Mouse (Mus musculus): ENCODE data around the gene Gm49388. TPM values are rescaled to one million over a fixed set of nuclear protein-coding genes. Genes with fewer than 3 reads are reported as not detected.
A peak's percentile ranks its signal among the peaks of the same experiment; 100 is the strongest.

Gene Gm49388
- not detected for polyA plus RNA-seq (2017; shearing (Covaris generic))

DNA sequence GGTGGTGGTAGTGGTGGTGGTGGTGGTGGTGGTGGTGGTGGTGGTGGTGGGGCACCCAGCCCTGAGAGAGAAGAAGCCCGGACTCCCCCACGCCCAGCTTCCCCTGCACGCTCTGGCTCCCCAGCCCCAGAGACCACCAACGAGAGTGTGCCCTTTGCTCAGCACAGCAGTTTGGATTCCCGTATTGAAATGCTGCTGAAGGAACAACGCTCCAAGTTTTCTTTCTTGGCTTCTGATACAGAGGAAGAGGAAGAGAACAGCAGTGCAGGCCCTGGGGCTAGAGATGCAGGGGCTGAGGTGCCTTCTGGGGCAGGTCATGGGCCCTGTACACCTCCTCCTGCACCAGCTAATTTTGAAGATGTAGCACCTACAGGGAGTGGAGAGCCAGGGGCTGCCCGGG, at the start of gene Gm49388:
Gene Gm49388, plus strand, starts transcription at position 301 of the 400 bp plus-strand sequence.
- ATAC-seq = no peak

DNA sequence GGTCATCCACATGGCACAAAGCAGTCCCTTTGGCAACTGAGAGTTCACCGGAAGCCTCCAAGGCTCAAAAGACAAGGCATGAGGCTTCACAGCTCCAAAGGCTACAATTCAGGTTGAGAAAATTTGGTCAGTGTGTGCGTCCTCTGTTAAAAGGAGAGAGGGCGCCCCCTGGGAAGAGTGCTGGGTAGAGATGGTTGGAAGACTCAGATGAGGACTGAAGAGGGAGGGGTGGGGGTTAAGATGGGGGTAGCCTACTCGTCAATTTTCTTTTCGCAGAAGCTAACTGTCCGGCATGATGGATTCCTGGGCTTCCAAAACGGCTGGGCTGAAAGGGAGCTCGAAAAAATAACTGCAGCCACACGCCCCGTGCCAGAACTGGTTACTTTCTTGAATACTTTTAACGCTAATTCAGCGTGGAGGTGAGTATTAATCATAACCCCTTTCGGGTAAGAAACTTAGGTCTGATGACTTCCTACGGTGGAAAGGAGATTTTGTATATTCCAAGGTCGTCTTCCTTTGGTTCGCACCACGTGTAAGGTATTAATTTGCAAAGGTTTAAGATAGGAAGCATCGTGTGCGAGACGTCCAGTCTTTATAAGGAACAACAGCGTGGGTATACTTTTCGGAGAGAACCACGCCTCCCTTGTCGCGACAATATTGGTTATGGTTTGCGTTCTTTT, 40.9 kb upstream of the Gm49388 start, which contains the start of gene Fbxl19:
Gene Fbxl19, plus strand, starts transcription at position 178 of the 680 bp plus-strand sequence.
- ATAC-seq = no peak

DNA sequence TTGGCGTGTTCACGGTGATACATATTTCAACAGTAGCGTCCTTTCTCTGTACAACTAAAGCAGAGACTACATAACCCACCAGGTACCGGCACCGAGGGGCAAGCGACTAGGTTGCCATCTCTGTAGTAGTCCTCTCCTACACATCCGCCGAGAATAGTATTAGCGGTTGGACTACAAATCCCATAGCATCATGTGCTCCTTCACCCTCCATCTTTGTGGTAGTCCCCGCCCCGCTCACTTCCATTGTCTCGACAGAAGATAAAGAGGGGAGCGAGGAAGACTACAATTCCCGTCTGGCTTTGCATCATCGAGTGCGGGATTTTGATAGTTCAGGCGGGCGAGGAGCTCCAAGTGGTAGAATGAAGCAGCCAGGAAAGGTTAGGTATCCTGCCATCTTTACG, 40.2 kb upstream of the Gm49388 start:
- peak; percentile 96 for ATAC-seq

DNA sequence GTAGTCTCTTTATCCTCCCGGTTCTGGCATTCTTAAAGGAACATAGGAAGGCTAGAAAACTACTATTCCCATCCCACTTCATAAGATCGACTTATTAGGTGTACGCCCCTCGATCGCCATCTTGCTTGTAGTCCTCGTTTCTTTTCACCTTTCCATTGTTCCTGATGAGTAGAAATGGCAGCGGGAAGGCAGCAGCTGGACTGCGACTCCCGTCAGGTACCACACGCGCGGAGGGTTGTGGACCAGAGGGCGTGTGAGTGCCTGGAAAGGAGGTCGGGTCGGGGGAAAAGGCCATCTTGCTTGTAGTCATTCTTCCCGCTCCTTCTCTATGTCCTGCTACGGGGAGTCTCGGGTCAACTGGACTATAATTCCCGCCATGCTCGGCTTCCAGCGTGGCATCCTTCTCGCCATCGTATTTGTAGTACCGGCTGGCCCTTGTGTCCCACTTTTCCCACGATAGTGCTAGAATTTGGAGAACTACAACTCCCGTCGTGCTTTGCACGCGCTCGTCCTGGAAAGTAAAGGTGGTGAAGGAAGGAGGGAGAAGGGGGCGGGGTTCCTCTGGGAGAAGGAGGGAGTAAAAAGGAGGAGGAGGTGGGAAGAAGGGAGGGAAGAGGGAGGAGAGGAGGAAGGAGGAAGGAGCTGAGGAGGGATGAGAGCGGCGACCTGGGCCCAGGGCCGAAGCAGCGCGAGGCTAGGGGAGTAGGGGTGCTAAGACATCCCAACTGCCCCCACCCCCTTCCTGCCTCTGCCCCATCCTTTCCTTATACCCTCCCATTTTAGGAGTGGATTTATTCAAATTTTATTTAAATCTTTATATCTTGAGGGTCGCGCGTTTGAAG, 39.5 kb upstream of the Gm49388 start:
- peak; percentile 40 for ATAC-seq

DNA sequence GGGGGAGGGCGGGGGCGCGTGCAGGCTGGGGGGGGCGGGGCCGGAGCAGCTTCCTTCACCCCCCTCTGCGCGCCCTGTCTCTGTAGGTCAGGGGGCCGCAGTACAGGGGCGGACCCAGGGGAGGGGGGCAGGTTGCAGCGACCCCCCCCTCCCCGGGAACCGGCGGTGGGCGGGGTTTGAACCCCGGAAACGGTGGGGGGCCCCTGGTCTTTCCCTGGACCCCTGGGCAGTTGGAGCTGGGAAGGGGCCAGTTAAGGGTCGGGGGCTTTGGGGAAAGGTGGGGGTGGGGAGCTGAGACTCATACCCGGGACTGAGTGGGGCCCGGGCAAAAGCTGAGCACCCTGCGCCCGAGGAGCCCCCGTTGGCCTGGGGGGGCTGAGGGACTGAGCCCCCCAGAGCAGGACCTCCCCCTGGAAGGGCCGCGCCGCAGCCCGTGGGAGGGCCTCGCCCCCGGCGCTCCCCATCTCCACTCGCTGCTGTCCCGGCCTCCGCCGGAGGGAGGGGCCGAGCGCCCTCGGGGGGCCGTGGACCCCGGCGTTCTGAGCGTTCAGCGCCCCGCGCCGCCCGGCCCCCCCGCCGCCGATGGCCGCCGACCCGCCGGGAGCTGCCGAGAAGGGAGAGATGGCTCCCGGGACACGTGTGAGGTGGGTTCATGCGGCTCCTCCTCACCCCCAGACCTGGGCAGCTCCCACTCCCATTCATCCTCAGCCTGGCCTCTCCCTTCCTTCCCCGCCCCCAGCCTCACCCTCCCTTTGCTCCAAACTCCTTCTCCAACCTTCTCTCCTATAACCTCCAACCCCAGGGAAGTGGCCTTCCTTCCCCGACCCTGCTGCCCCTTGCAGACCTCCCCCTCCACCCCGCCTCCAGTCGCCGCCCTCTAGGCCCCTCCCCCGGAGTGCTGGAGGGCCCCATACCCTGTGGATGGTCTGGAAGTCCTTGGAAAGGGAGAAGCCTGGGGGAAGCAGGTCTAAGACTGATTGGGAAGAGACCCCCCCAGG, 38.6 kb upstream of the Gm49388 start:
- no peak for ATAC-seq

DNA sequence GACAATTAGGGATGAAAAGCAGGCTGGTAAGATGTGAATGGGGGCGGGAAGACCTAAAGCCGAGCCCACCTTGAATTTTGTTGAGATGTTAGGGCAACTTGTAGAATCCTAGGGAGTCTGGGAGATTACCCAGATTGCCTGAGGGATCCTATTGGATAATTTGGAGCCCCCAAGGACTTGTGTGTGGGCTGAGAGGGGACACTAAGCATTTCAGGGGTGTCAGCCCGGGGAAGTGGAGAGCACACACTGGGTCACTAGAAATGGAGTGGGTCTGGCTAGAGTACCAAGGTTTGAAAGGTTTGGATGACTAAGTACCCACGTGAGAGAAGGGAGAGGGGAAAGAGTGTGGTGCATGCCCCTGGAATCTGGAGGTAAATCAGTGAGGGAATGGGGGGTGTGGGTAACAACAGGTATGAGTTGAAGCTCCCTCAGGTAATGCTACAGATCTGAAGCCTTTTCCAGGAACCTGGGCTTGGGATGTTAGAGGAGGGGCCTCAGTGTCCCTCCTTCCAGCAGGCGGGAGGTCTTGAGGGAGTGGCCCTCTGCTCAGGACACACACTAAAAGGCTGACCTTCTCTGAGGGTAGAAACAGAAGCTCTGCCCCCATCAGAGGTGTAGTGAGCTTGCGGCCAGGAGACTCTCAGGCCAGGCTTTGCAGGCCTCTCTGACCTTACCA, 37.7 kb upstream of the Gm49388 start:
- ATAC-seq = no peak

DNA sequence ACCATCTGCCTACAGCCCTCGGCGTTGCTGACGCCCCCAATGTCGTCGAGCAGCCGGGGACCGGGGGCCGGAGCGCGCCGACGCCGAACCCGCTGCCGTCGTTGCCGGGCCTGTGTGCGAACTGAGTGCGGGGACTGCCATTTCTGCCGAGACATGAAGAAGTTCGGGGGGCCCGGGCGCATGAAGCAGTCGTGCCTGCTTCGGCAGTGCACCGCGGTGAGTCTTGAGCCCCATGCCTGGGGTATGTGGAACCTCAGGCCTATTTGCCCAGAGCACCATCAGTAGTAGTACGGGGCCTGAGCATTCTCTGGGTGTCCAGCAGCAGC, 37.2 kb upstream of the Gm49388 start:
- no peak for ATAC-seq

DNA sequence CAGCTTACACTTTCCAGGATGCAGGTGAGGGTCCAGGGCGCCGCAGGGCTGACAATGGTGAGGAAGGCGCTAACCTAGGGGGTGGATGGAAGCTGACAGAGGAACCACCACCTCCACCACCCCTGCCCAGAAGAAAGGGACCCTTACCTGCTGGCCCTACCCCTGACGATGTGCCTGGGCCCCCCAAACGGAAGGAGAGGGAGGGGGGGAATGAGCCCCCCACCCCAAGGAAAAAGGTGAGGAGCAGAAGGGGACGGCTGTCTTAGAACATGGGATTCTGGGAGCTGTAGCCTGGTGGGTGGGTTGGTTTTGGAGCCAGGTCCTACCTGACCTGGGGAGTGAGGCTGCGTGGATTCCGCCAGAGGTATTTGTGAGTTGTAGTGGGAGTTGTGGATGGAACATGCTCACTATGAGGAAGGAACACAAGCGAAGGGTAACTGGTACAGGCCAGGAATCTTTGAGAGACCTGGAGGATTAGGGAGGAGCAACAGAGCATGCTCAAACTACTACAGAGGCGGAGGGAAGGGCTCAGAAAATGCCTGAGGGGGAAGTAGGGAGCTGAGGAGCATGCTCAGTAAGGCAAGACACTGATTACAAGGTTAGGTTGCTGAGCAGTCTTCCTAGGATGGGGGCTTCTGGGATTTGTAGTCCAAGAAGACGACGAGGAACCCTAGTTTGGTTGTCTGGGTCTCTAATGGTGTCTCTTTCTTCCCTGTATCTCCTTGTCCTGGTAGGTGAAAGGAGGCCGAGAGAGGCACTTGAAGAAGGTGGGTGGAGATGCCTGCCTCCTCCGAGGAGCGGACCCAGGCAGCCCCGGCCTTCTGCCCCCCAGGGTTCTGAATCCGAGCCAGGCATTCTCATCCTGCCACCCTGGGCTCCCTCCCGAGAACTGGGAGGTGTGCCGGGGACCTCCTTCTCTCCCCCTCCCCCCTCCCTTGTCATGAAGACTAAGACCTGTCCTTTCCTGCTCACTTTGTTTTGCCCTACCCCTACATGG, 35.0 kb upstream of the Gm49388 start:
- ATAC-seq = no peak

DNA sequence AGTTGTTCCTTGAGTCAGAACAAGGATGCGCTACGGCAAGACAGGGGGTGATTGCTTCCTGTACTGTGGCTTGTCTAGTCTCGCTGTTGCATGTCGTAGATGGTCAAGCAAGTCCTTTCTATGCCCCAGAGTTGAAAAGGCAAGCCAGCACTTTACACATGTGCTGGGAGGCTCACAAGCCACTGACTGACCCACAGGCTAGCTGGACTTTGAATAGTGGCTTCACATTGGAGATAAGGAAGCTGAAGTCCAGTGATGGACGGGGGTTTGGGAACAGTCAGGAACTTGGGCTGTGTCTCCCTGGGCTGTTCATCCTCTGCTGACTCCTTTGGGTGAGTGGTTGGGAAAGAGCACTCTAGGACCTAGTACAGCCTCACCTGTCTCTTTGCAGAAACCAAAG, 33.8 kb upstream of the Gm49388 start:
- ATAC-seq = no peak

DNA sequence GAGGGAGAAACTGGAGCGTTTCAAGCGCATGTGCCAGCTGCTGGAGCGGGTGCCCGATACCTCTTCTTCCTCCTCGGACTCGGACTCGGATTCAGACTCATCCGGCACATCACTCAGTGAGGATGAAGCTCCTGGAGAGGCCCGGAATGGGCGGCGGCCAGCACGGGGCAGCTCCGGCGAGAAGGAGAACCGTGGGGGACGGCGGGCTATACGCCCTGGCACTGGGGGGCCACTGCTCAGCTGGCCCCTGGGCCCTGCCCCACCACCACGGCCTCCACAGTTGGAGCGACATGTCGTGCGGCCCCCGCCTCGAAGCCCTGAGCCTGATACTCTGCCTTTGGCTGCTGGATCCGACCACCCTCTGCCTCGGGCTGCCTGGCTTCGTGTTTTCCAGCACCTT, 33.3 kb upstream of the Gm49388 start:
- no peak for ATAC-seq

DNA sequence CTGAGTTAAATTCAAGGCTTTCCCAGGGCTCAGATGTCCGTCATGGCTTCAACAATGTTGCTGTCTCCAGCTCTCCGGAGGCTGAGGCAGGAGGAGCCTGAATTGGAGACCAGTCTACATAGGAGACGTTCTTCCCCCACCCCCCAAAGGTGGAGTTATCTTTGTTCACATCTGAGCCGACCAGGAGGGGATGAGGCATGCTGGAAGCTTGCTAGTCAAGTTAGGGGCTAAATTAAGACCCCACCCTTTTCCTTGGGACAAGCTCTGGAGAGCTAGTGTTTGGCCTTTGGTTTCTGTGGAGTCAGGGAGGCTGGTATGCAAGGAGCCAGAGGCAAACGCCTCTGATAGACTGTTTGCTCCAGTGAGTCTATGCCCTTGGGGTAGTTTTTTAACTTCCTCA, 32.2 kb upstream of the Gm49388 start:
- ATAC-seq = no peak

DNA sequence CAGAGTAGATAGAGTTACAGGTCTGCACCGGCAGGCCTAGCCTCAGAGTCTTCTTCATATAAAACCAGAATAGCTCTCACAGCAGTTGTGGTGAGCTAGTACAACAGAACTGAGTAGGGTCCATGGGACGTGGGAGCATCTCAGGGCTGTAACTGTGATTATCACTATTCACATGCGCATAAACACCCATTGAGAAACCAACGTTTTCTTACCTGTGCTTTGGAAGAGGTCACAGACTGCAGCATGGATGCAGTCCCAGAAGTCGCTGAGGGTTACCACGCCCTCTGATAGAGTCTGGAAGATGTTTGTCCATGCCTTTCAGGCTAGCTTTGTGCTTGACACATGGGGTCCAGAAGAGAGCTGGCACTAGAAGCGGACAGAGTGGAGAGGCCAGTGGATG, 31.7 kb upstream of the Gm49388 start:
- no peak for ATAC-seq

DNA sequence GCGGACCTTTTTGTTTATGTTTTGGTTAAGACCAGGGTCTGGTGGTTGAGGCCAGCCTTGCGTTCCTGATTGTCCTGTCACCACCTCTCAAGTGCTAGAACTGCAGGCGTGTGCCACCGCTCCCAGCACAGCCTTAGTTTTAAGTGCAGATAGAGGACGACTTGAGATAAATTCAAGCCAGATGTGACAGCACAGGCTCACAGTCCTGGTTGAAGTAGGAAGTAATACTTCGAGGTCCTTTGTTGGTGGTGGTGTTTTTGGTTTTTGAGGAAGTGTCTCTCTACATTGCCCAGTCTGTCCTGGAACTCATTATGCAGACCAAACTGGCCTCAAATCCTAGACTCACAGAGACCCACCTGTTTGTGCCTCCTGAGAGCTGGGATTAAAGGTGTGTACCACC, 25.7 kb upstream of the Gm49388 start:
- no peak for ATAC-seq

DNA sequence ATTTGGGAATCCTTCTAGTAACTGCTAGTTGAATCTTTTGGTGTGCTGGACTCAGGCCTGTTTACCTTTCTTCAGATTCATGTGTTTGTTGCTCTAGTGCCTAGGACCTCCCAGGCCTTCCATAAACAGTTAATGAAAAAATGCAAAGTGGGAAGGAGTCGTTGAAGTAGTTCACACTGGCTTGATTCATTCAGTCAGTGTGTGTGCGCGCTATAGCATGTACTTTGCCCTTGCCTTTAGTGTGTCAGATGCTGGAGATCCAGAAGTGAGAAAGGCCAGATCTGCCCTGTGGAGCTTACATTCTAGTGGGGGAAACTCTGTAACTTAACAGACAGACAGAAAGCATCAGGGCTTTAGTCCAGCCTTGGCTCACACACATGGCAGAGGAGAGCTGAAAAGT, 24.9 kb upstream of the Gm49388 start:
- no peak for ATAC-seq

DNA sequence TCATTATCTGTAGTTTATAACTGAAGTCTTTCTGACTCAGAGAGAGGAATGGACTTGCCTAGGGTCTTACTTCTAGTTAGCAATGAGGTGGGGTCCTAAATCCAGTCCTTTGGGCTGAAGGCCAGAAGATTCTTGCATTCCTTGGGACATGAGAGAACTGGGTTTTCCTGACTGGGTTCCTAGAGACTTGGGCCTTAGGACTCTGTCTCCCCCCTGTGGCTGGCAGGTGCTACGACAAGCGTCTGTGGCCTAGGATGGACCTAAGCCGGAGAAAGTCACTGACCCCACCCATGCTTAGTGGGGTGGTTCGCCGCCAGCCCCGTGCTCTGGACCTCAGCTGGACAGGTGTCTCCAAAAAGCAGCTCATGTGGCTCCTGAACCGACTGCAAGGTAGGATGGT, 24.4 kb upstream of the Gm49388 start:
- ATAC-seq = no peak

DNA sequence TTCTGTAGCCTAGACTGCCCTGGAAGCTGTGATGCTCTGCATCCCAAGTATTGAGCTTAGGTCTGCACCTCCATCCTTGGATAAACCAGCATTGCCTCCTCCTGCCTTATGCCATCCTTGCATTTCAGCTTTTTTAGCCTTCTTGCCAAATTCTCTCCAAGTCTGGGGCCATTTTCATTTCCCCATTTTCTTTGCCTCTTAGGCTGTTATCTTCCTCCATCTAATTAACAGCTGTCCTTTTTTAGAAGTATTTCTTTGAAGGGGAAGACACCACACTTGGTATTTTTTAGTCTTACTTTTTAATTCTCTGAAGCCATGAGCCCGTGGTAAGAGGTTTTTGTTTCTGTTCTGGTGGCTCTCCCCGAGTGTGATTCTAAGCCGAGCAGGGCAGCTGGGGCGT, 21.8 kb upstream of the Gm49388 start:
- ATAC-seq = no peak

DNA sequence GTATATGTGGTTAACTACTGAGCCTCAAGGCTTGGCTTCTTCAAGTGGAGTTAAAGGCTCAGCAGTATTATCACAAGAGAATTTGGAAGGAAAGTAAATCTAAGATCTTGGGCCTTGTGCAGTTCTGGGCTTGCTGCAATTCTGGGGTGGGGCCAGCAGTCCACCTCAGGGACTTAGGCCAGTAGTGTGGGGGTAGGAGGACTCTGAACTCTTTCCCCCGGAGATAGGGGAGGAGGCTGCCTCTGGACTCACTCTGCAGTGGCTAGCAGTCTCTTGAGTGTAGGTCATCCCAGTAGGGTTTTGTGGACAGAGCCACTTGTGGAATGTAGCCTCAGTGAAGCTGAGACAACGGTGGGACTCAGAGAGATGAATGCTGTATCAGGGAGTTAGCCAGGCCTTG, 19.7 kb upstream of the Gm49388 start:
- no peak for ATAC-seq

DNA sequence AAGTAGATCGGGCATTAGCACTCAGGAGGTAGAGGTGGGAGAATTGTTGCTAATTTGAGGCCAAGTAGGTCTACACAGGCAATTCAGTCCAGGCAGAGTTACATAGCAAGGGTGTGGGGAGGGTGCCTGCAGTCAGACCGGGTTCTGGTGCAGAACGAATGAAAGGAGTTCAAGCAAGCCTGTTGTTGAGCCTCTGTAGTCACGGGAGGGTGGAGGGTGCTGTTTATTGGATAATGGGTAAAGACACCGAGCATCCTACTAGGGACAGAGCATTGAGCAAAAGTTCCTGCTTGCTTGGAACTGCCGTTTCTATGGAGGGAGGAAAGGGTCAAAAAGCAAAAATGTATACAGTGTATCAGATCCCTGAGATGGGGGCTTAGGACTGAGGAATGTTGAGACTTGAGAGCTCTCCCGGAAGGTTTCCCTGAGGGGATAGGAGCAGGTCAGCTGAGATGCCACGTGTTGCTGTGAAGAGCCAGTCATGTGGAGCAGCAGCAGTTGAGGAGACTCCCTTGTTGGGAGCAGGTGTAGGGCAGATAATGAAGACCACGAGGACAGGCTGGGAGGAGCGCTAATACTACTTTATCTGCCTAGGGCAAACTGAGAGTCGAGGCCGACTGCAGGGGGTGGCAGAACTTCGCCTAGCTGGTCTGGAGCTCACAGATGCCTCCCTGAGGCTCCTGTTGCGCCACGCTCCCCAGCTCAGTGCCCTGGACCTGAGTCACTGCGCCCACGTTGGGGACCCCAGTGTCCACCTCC, 18.4 kb upstream of the Gm49388 start:
- no peak for ATAC-seq

DNA sequence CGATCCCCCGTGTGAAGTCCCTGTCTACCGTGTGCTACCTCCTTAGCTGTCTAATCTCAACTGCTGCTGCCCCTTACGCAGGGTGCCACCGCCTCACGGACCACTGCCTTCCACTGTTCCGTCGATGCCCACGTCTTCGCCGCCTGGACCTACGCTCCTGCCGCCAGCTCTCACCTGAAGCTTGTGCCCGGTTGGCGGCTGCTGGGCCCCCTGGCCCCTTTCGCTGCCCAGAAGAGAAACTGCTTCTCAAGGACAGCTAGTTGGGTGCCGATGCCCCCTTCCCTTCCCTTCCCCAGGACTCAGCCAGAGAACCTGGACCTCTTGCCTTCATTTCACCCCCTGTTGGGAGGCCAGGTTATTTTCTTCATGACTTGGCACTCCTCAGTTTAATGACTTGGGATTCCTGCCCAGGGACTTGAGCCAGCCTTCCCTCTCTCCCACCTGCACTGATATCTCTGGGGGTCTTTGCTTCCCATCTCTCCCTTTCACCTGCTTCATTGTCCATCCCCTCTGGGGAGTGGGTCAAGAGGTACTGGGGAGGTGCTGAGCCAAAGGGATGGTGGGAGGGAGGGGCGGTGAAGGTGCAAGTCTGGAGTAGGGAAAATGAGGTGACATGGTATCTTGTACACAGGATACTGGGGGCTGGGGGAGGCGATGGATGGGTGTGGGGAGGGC, 17.6 kb upstream of the Gm49388 start:
- ATAC-seq = no peak
